Mouse (Mus musculus) MEL (cell line): ENCODE measurements around the gene Deaf1. TPM values are rescaled to one million over a fixed set of nuclear protein-coding genes. Genes with fewer than 3 reads are reported as not detected.
A peak's percentile ranks its signal among the peaks of the same experiment; 100 is the strongest.

ENCODE experiments used
- DNase-seq: peaks from one replicate; pipeline ENCODE4 v3.0.0; 2011; ENCODE audit warnings: low read depth, low spot score
- H3K27ac ChIP-seq: 2 replicates; pipeline ENCODE4 v1.5.1; 2012; ENCODE audit warnings: low read depth, mild to moderate bottlenecking, control low read depth, low read length, moderate library complexity; ENCODE audit not compliant: control insufficient read depth
- H3K27me3 ChIP-seq, 2 experiments: fragments of 150-350 bp in 1 of 2; sonication (generic) in 1 of 2; 2 replicates each; pipeline ENCODE4 v1.6.1; 2012; ENCODE audit warnings: low read length in 2 of 2, mild to moderate bottlenecking in 2 of 2, improper control_type of control experiment in 1 of 2, moderate library complexity in 1 of 2; ENCODE audit not compliant: insufficient read depth in 2 of 2, control insufficient read depth in 1 of 2
- H3K36me3 ChIP-seq, 2 experiments: 2 replicates each; pipeline ENCODE4 v1.6.1; 2012 to 2014; ENCODE audit warnings: low read length in 2 of 2, improper control_type of control experiment in 1 of 2, inconsistent platforms in 1 of 2, mild to moderate bottlenecking in 1 of 2; ENCODE audit not compliant: insufficient read depth in 2 of 2, control insufficient read depth in 1 of 2
- H3K4me1 ChIP-seq, 2 experiments: fragments of 150-350 bp in 1 of 2; sonication (generic) in 1 of 2; 2 replicates each; pipeline ENCODE4 v1.6.1; 2012; ENCODE audit warnings: low read length in 2 of 2, improper control_type of control experiment in 1 of 2, mild to moderate bottlenecking in 1 of 2; ENCODE audit not compliant: insufficient read depth in 2 of 2, control insufficient read depth in 1 of 2
- H3K4me3 ChIP-seq, 2 experiments: fragments of 150-350 bp in 1 of 2; sonication (generic) in 1 of 2; 2 replicates each; pipeline ENCODE4 v1.5.1; 2012; ENCODE audit warnings: low read depth in 2 of 2, low read length in 2 of 2, mild to moderate bottlenecking in 2 of 2, moderate library complexity in 2 of 2, control low read depth in 1 of 2, improper control_type of control experiment in 1 of 2; ENCODE audit not compliant: control insufficient read depth in 1 of 2, insufficient read depth in 1 of 2
- H3K79me2 ChIP-seq: 2 replicates; pipeline ENCODE4 v1.6.1; 2012; ENCODE audit warnings: mild to moderate bottlenecking, low read length, moderate library complexity; ENCODE audit not compliant: control insufficient read depth, poor library complexity, insufficient read depth
- H3K9ac ChIP-seq: 2 replicates; pipeline ENCODE4 v1.6.1; 2012; ENCODE audit warnings: low read depth, mild to moderate bottlenecking, control low read depth, low read length, moderate library complexity; ENCODE audit not compliant: control insufficient read depth, poor library complexity, severe bottlenecking
- H3K9me3 ChIP-seq: fragments of 150-350 bp; sonication (generic); replicated peaks from 2 replicates; pipeline ENCODE4 v1.6.1; 2012; ENCODE audit warnings: mild to moderate bottlenecking, low read length, improper control_type of control experiment, moderate library complexity; ENCODE audit not compliant: insufficient read depth
- CHD1 ChIP-seq: IDR thresholded peaks from 2 replicates; pipeline ENCODE4 v1.6.1; 2012; ENCODE audit warnings: low read depth, mild to moderate bottlenecking, inconsistent platforms, low read length, improper control_type of control experiment
- CTCF ChIP-seq, 3 experiments: IDR thresholded peaks in 2 of 3; conservative IDR thresholded peaks in 1 of 3; 2 replicates each; pipeline ENCODE4 v1.5.1; 2011 to 2012; ENCODE audit warnings: low read length in 3 of 3, low read depth in 2 of 3, mild to moderate bottlenecking in 2 of 3, improper control_type of control experiment in 1 of 3, inconsistent platforms in 1 of 3, mixed read lengths in 1 of 3, moderate library complexity in 1 of 3; ENCODE audit not compliant: control insufficient read depth in 1 of 3, insufficient read depth in 1 of 3, poor library complexity in 1 of 3, severe bottlenecking in 1 of 3
- ETS1 ChIP-seq: IDR thresholded peaks from 2 replicates; pipeline ENCODE4 v1.6.1; 2012; ENCODE audit warnings: low read depth, mild to moderate bottlenecking, inconsistent platforms, low read length, improper control_type of control experiment, moderate library complexity
- GABPA ChIP-seq: IDR thresholded peaks from 2 replicates; pipeline ENCODE4 v1.6.1; 2012; ENCODE audit warnings: low read depth, mild to moderate bottlenecking, inconsistent platforms, low read length, improper control_type of control experiment, moderate library complexity
- GATA1 ChIP-seq: IDR thresholded peaks from 2 replicates; pipeline ENCODE4 v1.6.1; 2011; ENCODE audit warnings: low read depth, low read length, improper control_type of control experiment
- HCFC1 ChIP-seq: IDR thresholded peaks from 2 replicates; pipeline ENCODE4 v1.6.1; 2012; ENCODE audit warnings: low read depth, mild to moderate bottlenecking, inconsistent platforms, low read length, improper control_type of control experiment, moderate library complexity
- KAT2A ChIP-seq: conservative IDR thresholded peaks from 2 replicates; pipeline ENCODE4 v1.6.1; 2012; ENCODE audit warnings: low read depth, low read length, improper control_type of control experiment, inconsistent platforms
- MAX ChIP-seq: IDR thresholded peaks from 2 replicates; pipeline ENCODE4 v1.6.1; 2011; ENCODE audit warnings: low read length, improper control_type of control experiment
- MYB ChIP-seq: IDR thresholded peaks from 2 replicates; pipeline ENCODE4 v1.6.1; 2011; ENCODE audit warnings: mild to moderate bottlenecking, low read depth, low read length, improper control_type of control experiment
- POLR2AphosphoS5 ChIP-seq: IDR thresholded peaks from 2 replicates; pipeline ENCODE4 v1.6.1; 2012; ENCODE audit warnings: low read depth, borderline replicate concordance, mild to moderate bottlenecking, inconsistent platforms, low read length, moderate library complexity, mixed read lengths
- RAD21 ChIP-seq: IDR thresholded peaks from 2 replicates; pipeline ENCODE4 v1.6.1; 2011; ENCODE audit warnings: mild to moderate bottlenecking, low read depth, low read length, improper control_type of control experiment
- TAL1 ChIP-seq: IDR thresholded peaks from 2 replicates; pipeline ENCODE4 v1.6.1; 2012; ENCODE audit warnings: mild to moderate bottlenecking, inconsistent platforms, low read length, moderate library complexity, mixed read lengths
- USF2 ChIP-seq, 2 experiments: IDR thresholded peaks; 2 replicates each; pipeline ENCODE4 v1.6.1; 2011 to 2012; ENCODE audit warnings: improper control_type of control experiment in 2 of 2, low read length in 2 of 2, borderline replicate concordance in 1 of 2, inconsistent platforms in 1 of 2, low read depth in 1 of 2, mild to moderate bottlenecking in 1 of 2; ENCODE audit not compliant: insufficient read depth in 1 of 2
- ZC3H11A ChIP-seq: IDR thresholded peaks from 2 replicates; pipeline ENCODE4 v1.6.1; 2012; ENCODE audit warnings: low read depth, mild to moderate bottlenecking, inconsistent platforms, low read length, improper control_type of control experiment
- polyA plus RNA-seq, 2 experiments: library from polyadenylated mRNA; stranded (reverse) in 1 of 2; unstranded in 1 of 2; fragments of >175 nt in 1 of 2; fragments of >200 nt in 1 of 2; gene quantifications; 2 replicates each; pipeline versions ENCODE4 v1.2.1 to v1.2.4; 2012; ENCODE audit warnings: low replicate concordance in 2 of 2, low read depth in 1 of 2; ENCODE audit not compliant: insufficient read length in 2 of 2, insufficient read depth in 1 of 2, missing spikeins in 1 of 2
- total RNA-seq: library from RNA; depleted of rRNA; stranded (reverse); fragments of 300-350 nt; gene quantifications from 2 replicates; pipeline ENCODE4 v1.2.3, GENCODE M21; 2012

Gene Deaf1
- total and polyA plus RNA-seq, 3 experiments = 13.2 to 91.1 TPM; not detected in 1

GRCm38 (mm10) chr7:141278766-141279590 lies 48.5 kb downstream of the Deaf1 start, which contains the start of gene Sct:
TSS of gene Sct (minus strand) at chr7:141279133.
- Histone ChIP-seq H3K27me3 (no peaks in the 10 kb centered on the region), H3K4me3 (no peak within 1 kb of the TSS), H3K4me1 (no peaks in the 10 kb centered on the region), H3K27ac (no peak within 1 kb of the TSS), H3K9me3 (no peaks in the 10 kb centered on the region), H3K9ac (no peak within 1 kb of the TSS), H3K36me3 (no peaks in the 10 kb centered on the region), H3K79me2 (no peaks in the 10 kb centered on the region)
- DNase-seq = no peak
- TF ChIP-seq CTCF (IDR thresholded peaks at IDR 0.05 in 2 of 3, conservative IDR thresholded peaks at IDR 0.05 in 1 of 3; ENCODE audit: control insufficient read depth in 1 of 3, insufficient read depth in 1 of 3, low read depth in 2 of 3, low read length in 3 of 3, poor library complexity in 1 of 3, severe bottlenecking in 1 of 3) = 0 out of 6 replicates have a peak, but pooled peaks of 1 of the 3 experiments have one; percentile 1
- TF ChIP-seq KAT2A = no peak

GRCm38 (mm10) chr7:141277701-141278678 lies 49.5 kb downstream of the Deaf1 start:
- no peaks in the 10 kb centered on the region for H3K36me3 ChIP-seq
- H3K27ac ChIP-seq = no peak overlapping the region

GRCm38 (mm10) chr7:141276546-141276945 lies 50.9 kb downstream of the Deaf1 start, which contains the start of gene Cdhr5:
TSS of gene Cdhr5 (minus strand) at chr7:141276786.
- Histone ChIP-seq H3K4me3 (no peak within 1 kb of the TSS), H3K79me2 (no peaks in the 10 kb centered on the region), H3K4me1 (no peaks in the 10 kb centered on the region), H3K9ac (no peak within 1 kb of the TSS), H3K27me3 (no peaks in the 10 kb centered on the region), H3K27ac (no peak within 1 kb of the TSS), H3K36me3 (no peaks in the 10 kb centered on the region), H3K9me3 (no peaks in the 10 kb centered on the region)
- TF ChIP-seq CHD1 (no peak), MYB (no peak), GATA1 (no peak), ETS1 (no peak)
- no peak for DNase-seq

More at GRCm38 (mm10) chr7:141277701-141278678, 49.5 kb downstream of the Deaf1 start:
- Histone ChIP-seq H3K9me3 (no peaks in the 10 kb centered on the region), H3K27me3 (no peaks in the 10 kb centered on the region), H3K4me1 (no peaks in the 10 kb centered on the region), H3K79me2 (no peaks in the 10 kb centered on the region), H3K4me3 (no peak overlapping the region), H3K9ac (no peak overlapping the region)
- DNase-seq = no peak
- no peak for TF ChIP-seq USF2 (IDR thresholded peaks at IDR 0.05; ENCODE audit: borderline replicate concordance in 1 of 2, insufficient read depth in 1 of 2, low read depth in 1 of 2, low read length in 2 of 2)
- no peak for TF ChIP-seq CHD1
- no peak for TF ChIP-seq ZC3H11A
- no peak for TF ChIP-seq RAD21
- TF ChIP-seq TAL1 = no peak
- no peak for TF ChIP-seq POLR2AphosphoS5
- TF ChIP-seq MAX = no peak
- no peak for TF ChIP-seq HCFC1
- no peak for TF ChIP-seq GABPA
